Mouse (Mus musculus) hindbrain, embryonic 13.5 days (tissue): ENCODE data around the gene Podnl1. TPM values are rescaled to one million over a fixed set of nuclear protein-coding genes. Genes with fewer than 3 reads are reported as not detected.
A peak's percentile ranks its signal among the peaks of the same experiment; 100 is the strongest.

Experiments used
- ATAC-seq: fragments of 200-750 bp; cut with Nextera tagmentation; 2 replicates; pipeline ENCODE4 v1.8.0; 2017; ENCODE audit warnings: moderate TSS enrichment; ENCODE audit not compliant: low FRiP score
- H3K27ac ChIP-seq: fragments of 300-500 bp; sonication (generic); 2 replicates; pipeline ENCODE4 v1.5.1; 2015; ENCODE audit warnings: inconsistent platforms, mild to moderate bottlenecking, moderate library complexity
- H3K27me3 ChIP-seq: fragments of 300-500 bp; sonication (generic); 2 replicates; pipeline ENCODE4 v1.6.1; 2015; ENCODE audit warnings: mild to moderate bottlenecking, inconsistent platforms
- H3K36me3 ChIP-seq: fragments of 300-500 bp; sonication (generic); 2 replicates; pipeline ENCODE4 v1.6.1; 2015; ENCODE audit warnings: mild to moderate bottlenecking, inconsistent platforms
- H3K4me1 ChIP-seq: fragments of 300-500 bp; sonication (generic); replicated peaks from 2 replicates; pipeline ENCODE4 v1.6.1; 2015; ENCODE audit warnings: inconsistent platforms
- H3K4me2 ChIP-seq: fragments of 300-500 bp; sonication (generic); 2 replicates; pipeline ENCODE4 v1.6.1; 2015; ENCODE audit warnings: inconsistent platforms, mild to moderate bottlenecking, moderate library complexity
- H3K4me3 ChIP-seq: fragments of 300-500 bp; sonication (generic); 2 replicates; pipeline ENCODE4 v1.5.1; 2015; ENCODE audit warnings: mild to moderate bottlenecking, inconsistent platforms
- H3K9ac ChIP-seq: fragments of 300-500 bp; sonication (generic); 2 replicates; pipeline ENCODE4 v1.6.1; 2015; ENCODE audit warnings: mild to moderate bottlenecking, inconsistent platforms
- H3K9me3 ChIP-seq: fragments of 300-500 bp; sonication (generic); 2 replicates; pipeline ENCODE4 v1.6.1; 2016; ENCODE audit warnings: inconsistent platforms
- WGBS: fragments of 180-500 bp; shearing (Covaris S2); methylation state at CpG from one replicate; pipeline ENCODE4 v1.1.7; 2015; 5-methylcytosine and 5-hydroxymethylcytosine counted together
- polyA plus RNA-seq: library from polyadenylated mRNA; unstranded; fragments of >200 nt; fragmentation: Nextera tagmentation; extraction: Ambion mirVana; gene quantifications from 2 replicates; pipeline ENCODE4 v1.2.1, GENCODE M21; 2015

Podnl1 gene
- polyA plus RNA-seq, 1 experiment from 2014 or later, result 0.48 TPM

- H3K4me1 ChIP-seq, result peaks cover 42% of the 10 kb centered on the region
- ATAC-seq, result no peak
- no peaks in the 10 kb centered on the region for H3K9me3 ChIP-seq
- H3K9ac ChIP-seq, result peak overlapping the region; percentile 79
- no peak overlapping the region for H3K27ac ChIP-seq
- peaks cover 51% of the 10 kb centered on the region for H3K36me3 ChIP-seq
- H3K27me3 ChIP-seq, result no peaks in the 10 kb centered on the region
- 95% methylated on average over 25 of the region's 25 CpGs for WGBS
- H3K4me3 ChIP-seq, result no peak overlapping the region
- H3K4me2 ChIP-seq, result no peak overlapping the region
Observed at GRCm38 (mm10) chr8:84101476-84102270, 24.1 kb upstream of the Podnl1 start.

- ATAC-seq, result no peak
- Histone ChIP-seq H3K27me3 (no peaks in the 10 kb centered on the region), H3K4me1 (peaks cover 42% of the 10 kb centered on the region), H3K9me3 (no peaks in the 10 kb centered on the region), H3K4me2 (peak overlapping the region; percentile 66), H3K9ac (peak overlapping the region; percentile 79), H3K27ac (peak overlapping the region; percentile 96), H3K36me3 (peaks cover 31% of the 10 kb centered on the region), H3K4me3 (peak overlapping the region; percentile 62)
- WGBS, result 49% methylated on average over 3 of the region's 3 CpGs
Observed at GRCm38 (mm10) chr8:84103601-84104000, 22.2 kb upstream of the Podnl1 start.

DNA sequence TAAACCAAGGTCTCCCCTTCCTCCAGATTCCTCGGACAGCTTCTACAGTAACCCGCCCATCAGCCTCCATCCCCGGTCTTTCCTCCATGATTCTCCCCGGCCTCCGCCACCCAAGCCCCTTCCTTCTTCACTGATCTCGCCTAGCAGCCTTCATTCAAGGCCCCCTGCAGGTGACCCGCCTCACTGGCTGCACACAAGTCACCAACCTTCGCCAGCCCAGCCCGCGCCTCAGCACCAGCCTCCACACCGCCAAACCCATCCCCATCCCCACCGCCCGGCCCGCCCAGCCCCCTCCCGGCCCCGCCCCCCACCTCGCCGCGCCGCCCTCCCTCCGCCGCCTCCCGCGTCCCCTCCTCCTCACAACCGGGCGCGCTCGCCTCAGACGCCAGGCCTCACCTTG is 21.6 kb upstream of the Podnl1 start:
- Histone ChIP-seq H3K4me1 (peaks cover 42% of the 10 kb centered on the region), H3K9ac (peak overlapping the region; percentile 79), H3K36me3 (peaks cover 27% of the 10 kb centered on the region), H3K27ac (peak overlapping the region; percentile 96), H3K27me3 (no peaks in the 10 kb centered on the region), H3K9me3 (no peaks in the 10 kb centered on the region), H3K4me2 (peak overlapping the region; percentile 66), H3K4me3 (peak overlapping the region; percentile 62)
- ATAC-seq, result peak; percentile 82
- WGBS, result under 1% methylated on average over 27 of the region's 29 CpGs

DNA sequence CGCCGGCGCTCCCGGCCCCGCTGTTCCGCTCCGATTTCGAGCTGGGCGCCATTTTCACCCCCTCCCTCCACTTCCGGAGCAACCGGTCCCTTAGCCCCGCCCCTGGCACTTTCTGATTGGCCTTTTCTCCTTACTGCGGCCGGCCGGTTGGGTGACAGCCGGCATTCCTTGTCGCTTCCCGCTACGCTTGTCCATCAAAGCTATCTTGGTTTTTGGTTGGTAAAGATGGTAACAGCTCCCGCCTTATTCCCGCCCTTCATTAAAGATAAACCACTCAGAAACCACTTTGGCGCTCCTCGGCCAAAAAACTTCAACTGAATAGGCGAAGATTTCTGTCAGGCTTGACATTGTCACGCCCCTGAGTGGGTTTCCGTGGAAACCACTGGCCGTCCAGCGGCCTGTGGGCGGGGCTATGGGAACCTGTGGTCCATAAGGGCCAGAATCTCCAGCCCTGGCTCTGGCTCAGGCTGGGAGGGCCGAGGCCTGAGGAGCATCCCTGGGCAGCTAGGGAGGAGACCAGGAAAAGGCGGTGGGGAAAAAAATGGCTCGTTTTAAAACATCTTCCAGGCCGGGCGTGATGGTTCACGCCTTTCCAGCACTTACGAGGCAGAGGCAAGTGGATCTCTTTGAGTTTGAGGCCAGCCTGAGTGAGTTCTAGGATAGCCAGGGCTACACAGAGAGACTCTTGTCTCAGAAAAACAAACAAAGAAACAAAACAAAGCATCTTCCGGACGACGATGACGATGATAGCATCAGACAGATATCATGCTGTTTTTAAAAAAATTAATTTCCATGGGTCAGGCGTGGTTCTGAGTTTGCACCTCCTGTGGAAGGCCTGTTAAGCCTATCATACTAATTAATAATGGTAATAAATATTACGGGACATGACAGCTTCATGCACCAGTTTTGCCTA is 20.8 kb upstream of the Podnl1 start, which contains the start of gene Dcaf15:
Gene Dcaf15 (minus strand): TSS at position 72 of the 913 bp plus-strand sequence.
- WGBS, result 7% methylated on average over 42 of the region's 42 CpGs
- H3K4me3 ChIP-seq, result peak within 1 kb of the TSS; percentile 62
- peak within 1 kb of the TSS; percentile 79 for H3K9ac ChIP-seq
- peak within 1 kb of the TSS; percentile 66 for H3K4me2 ChIP-seq
- ATAC-seq, result peak; percentile 96
- no peaks in the 10 kb centered on the region for H3K9me3 ChIP-seq
- H3K27me3 ChIP-seq, result no peaks in the 10 kb centered on the region
- H3K4me1 ChIP-seq, result peaks cover 41% of the 10 kb centered on the region
- peaks cover 22% of the 10 kb centered on the region for H3K36me3 ChIP-seq
- H3K27ac ChIP-seq, result peak within 1 kb of the TSS; percentile 96

GRCm38 (mm10) chr8:84105676-84106075 is 20.1 kb upstream of the Podnl1 start:
- no peaks in the 10 kb centered on the region for H3K27me3 ChIP-seq
- H3K27ac ChIP-seq, result peak overlapping the region; percentile 89
- no peaks in the 10 kb centered on the region for H3K9me3 ChIP-seq
- peaks cover 38% of the 10 kb centered on the region for H3K4me1 ChIP-seq
- no peak overlapping the region for H3K4me3 ChIP-seq
- H3K4me2 ChIP-seq, result peak overlapping the region; percentile 54
- no peak overlapping the region for H3K9ac ChIP-seq
- 85% methylated on average over 2 of the region's 2 CpGs for WGBS
- H3K36me3 ChIP-seq, result peaks cover 19% of the 10 kb centered on the region
- ATAC-seq, result no peak

- Histone ChIP-seq H3K9ac (no peak overlapping the region), H3K36me3 (peaks cover 14% of the 10 kb centered on the region), H3K9me3 (no peaks in the 10 kb centered on the region), H3K4me1 (peaks cover 33% of the 10 kb centered on the region), H3K27me3 (no peaks in the 10 kb centered on the region), H3K27ac (no peak overlapping the region), H3K4me3 (no peak overlapping the region), H3K4me2 (no peak overlapping the region)
- 97% methylated on average over 6 of the region's 6 CpGs for WGBS
- no peak for ATAC-seq
Observed at GRCm38 (mm10) chr8:84106216-84107040, 19.4 kb upstream of the Podnl1 start.

GRCm38 (mm10) chr8:84115646-84116045 is 10.1 kb upstream of the Podnl1 start:
- Histone ChIP-seq H3K4me1 (no peaks in the 10 kb centered on the region), H3K9ac (no peak overlapping the region), H3K27ac (no peak overlapping the region), H3K4me2 (no peak overlapping the region), H3K9me3 (no peaks in the 10 kb centered on the region), H3K4me3 (no peak overlapping the region), H3K27me3 (no peaks in the 10 kb centered on the region), H3K36me3 (no peaks in the 10 kb centered on the region)
- WGBS, result 78% methylated on average over 6 of the region's 6 CpGs
- no peak for ATAC-seq

DNA sequence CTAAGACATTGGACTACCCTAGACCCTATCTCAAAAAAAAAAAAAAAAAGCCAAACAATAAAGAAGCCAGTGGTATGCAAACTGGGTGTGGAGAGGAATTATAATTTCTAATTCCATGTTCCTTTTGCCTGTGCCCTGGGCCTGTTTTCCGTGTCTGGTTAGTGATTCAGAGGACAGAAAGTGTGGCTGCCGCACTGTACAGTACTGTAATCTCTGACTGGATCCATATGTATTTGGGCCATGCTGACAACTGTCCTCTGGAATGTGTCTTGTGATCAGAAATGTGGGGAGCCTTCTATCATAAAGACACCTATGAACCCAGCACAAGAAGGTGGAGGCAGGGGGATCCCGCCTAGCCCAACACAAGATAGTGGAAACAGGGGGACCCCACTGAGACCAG is 3.6 kb upstream of the Podnl1 start:
- Histone ChIP-seq H3K36me3 (no peaks in the 10 kb centered on the region), H3K9me3 (no peaks in the 10 kb centered on the region), H3K4me2 (no peak overlapping the region), H3K27me3 (no peaks in the 10 kb centered on the region), H3K4me3 (no peak overlapping the region), H3K9ac (no peak overlapping the region), H3K4me1 (peaks cover 6% of the 10 kb centered on the region; the same call in 1 of the 2 replicates), H3K27ac (no peak overlapping the region)
- no peak for ATAC-seq
- WGBS, result 87% methylated on average over 3 of the region's 3 CpGs

GRCm38 (mm10) chr8:84126742-84127141 is 953 bp downstream of the Podnl1 start:
- no peak for ATAC-seq

DNA sequence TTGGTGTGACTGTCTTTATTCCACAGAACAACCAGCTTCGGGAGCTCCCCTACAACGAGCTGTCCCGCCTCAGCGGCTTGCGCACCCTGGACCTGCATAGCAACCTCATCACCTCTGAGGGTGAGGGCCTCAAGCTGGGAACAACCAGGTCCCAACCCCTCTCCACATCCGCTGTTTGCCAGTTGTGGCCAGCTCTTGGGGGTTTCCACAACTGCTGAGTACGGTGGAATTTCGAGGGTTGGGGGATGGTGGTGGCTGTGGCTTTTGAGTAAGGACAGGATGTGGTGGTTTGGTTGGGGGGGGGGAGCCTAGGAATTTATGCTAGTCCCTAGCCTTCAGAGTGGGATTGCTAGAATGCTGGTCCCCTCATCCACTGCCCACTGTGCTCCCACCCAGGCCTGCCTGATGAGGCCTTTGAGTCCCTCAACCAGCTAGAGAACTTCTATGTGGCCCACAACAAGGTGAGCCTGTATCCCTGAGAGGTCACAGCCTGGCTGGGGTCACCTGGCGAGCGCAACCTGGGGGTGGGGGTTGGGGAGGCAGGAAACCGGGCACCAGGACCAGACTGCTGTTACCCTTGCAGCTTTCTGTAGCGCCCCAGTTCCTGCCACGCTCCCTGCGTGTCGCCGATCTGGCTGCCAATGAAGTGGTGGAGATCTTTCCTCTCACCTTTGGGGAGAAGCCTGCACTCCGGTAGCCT is 1.6 kb downstream of the Podnl1 start:
- no peak for ATAC-seq
- WGBS, result 64% methylated on average over 17 of the region's 17 CpGs
- H3K27ac ChIP-seq, result no peak overlapping the region

More at GRCm38 (mm10) chr8:84126742-84127141, 953 bp downstream of the Podnl1 start:
- 79% methylated on average over 2 of the region's 2 CpGs for WGBS
- Histone ChIP-seq H3K9ac (no peak overlapping the region), H3K27ac (no peak overlapping the region), H3K4me1 (peaks cover 6% of the 10 kb centered on the region), H3K36me3 (peaks cover 6% of the 10 kb centered on the region), H3K4me3 (no peak overlapping the region), H3K9me3 (no peaks in the 10 kb centered on the region), H3K27me3 (peaks cover 4% of the 10 kb centered on the region; the same call in 1 of the 2 replicates), H3K4me2 (no peak overlapping the region)

GRCm38 (mm10) chr8:84128277-84128676 is 2.5 kb downstream of the Podnl1 start:
- no peak overlapping the region for H3K4me2 ChIP-seq
- H3K4me3 ChIP-seq, result no peak overlapping the region
- no peaks in the 10 kb centered on the region for H3K9me3 ChIP-seq
- H3K4me1 ChIP-seq, result peaks cover 6% of the 10 kb centered on the region
- 70% methylated on average over 8 of the region's 8 CpGs for WGBS
- no peak overlapping the region for H3K9ac ChIP-seq
- peaks cover 21% of the 10 kb centered on the region for H3K36me3 ChIP-seq
- no peak for ATAC-seq
- no peak overlapping the region for H3K27ac ChIP-seq
- peaks cover 4% of the 10 kb centered on the region; the same call in 1 of the 2 replicates for H3K27me3 ChIP-seq

More for the DNA sequence above, 1.6 kb downstream of the Podnl1 start:
- H3K4me1 ChIP-seq, result peaks cover 6% of the 10 kb centered on the region
- no peak overlapping the region for H3K9ac ChIP-seq
- H3K9me3 ChIP-seq, result no peaks in the 10 kb centered on the region
- H3K4me3 ChIP-seq, result no peak overlapping the region
- H3K36me3 ChIP-seq, result peaks cover 12% of the 10 kb centered on the region
- peaks cover 4% of the 10 kb centered on the region; the same call in 1 of the 2 replicates for H3K27me3 ChIP-seq
- H3K4me2 ChIP-seq, result no peak overlapping the region
